Mouse (Mus musculus) olfactory bulb, adult 2 months (tissue): ENCODE results near the gene Plcb4.

ENCODE experiments used
- CTCF ChIP-seq: fragments of 200-500 bp; IDR thresholded peaks from 2 replicates; pipeline ENCODE4 v1.5.1; 2012; ENCODE audit warnings: low read depth, mild to moderate bottlenecking, low read length, moderate library complexity; ENCODE audit not compliant: insufficient read depth
- POLR2A ChIP-seq: fragments of 200-500 bp; IDR thresholded peaks from 2 replicates; pipeline ENCODE4 v1.6.1; 2012; ENCODE audit warnings: mild to moderate bottlenecking, low read depth, low read length, moderate library complexity; ENCODE audit not compliant: insufficient read depth

DNA sequence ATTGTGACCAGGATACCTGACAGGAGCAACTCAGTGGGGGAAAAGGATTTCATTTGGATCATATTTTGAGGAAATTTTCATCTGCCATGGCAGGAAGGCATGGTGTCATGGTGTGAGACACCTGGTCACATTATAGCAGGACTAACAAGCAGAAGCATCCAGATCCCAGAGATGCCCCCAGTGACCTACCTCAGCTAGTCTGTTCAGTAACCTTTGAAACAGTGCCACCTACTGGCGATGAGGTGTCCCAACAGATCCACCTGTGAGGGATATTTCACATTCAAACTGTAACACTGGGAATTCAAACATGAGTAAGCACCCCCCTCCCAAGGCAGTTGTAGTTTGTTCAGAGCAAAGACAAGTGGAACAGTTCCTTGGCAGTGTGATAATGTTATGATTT lies 289.0 kb downstream of the Plcb4 start:
- no peak for TF ChIP-seq POLR2A
- no peak for TF ChIP-seq CTCF
